Mouse (Mus musculus): ENCODE results near the gene Cldn14.

The Cldn14 gene

GRCm38 (mm10) chr16:93956986-93957385 is 51.7 kb downstream of the Cldn14 start:
- in situ Hi-C loops (cut with MseI, MboI): no loop called here

- in situ Hi-C loops (cut with MseI, MboI): no loop called here
Observed at GRCm38 (mm10) chr16:93947396-93947795, 61.2 kb downstream of the Cldn14 start.

- in situ Hi-C loops (cut with MseI, MboI): loop anchor here in 1 of 2 experiments (5.0 kb wide), 1 partner anchor 68 kb away; no protein-coding TSS in a partner anchor
Observed at GRCm38 (mm10) chr16:93944301-93944700, 64.3 kb downstream of the Cldn14 start.

GRCm38 (mm10) chr16:93942796-93943502 is 65.7 kb downstream of the Cldn14 start:
- in situ Hi-C loops (cut with MseI, MboI): loop anchor here in 1 of 2 experiments (5.0 kb wide), 1 partner anchor 69 kb away; no protein-coding TSS in a partner anchor

GRCm38 (mm10) chr16:93941781-93942567 is 66.7 kb downstream of the Cldn14 start:
- in situ Hi-C loops (cut with MseI, MboI): loop anchor here in 1 of 2 experiments (5.0 kb wide), 1 partner anchor 70 kb away; no protein-coding TSS in a partner anchor

- in situ Hi-C loops (cut with MseI, MboI): loop anchor here in 1 of 2 experiments (5.0 kb wide), 1 partner anchor 72 kb away; no protein-coding TSS in a partner anchor
Observed at GRCm38 (mm10) chr16:93939961-93940360, 68.7 kb downstream of the Cldn14 start.

- in situ Hi-C loops (cut with MseI, MboI): no loop called here
Observed at GRCm38 (mm10) chr16:93938400-93938846, 70.2 kb downstream of the Cldn14 start.

GRCm38 (mm10) chr16:93935009-93935408 is 73.6 kb downstream of the Cldn14 start:
- in situ Hi-C loops (cut with MseI, MboI): no loop called here

- in situ Hi-C loops (cut with MseI, MboI): no loop called here
Observed at GRCm38 (mm10) chr16:93934588-93934987, 74.0 kb downstream of the Cldn14 start.

- in situ Hi-C loops (cut with MseI, MboI): no loop called here
Observed at GRCm38 (mm10) chr16:93932185-93933168, 76.2 kb downstream of the Cldn14 start.

- in situ Hi-C loops (cut with MseI, MboI): no loop called here
Observed at GRCm38 (mm10) chr16:93929370-93930032, 79.1 kb downstream of the Cldn14 start.

GRCm38 (mm10) chr16:93925684-93926247 is 82.9 kb downstream of the Cldn14 start:
- in situ Hi-C loops (cut with MseI, MboI): no loop called here

GRCm38 (mm10) chr16:93923788-93924187 is 84.8 kb downstream of the Cldn14 start:
- in situ Hi-C loops (cut with MseI, MboI): no loop called here

GRCm38 (mm10) chr16:93922835-93923389 is 85.7 kb downstream of the Cldn14 start:
- in situ Hi-C loops (cut with MseI, MboI): no loop called here

GRCm38 (mm10) chr16:93920673-93921072 is 88.0 kb downstream of the Cldn14 start:
- in situ Hi-C loops (cut with MseI, MboI): no loop called here

GRCm38 (mm10) chr16:93919189-93919588 is 89.4 kb downstream of the Cldn14 start:
- in situ Hi-C loops (cut with MseI, MboI): no loop called here

GRCm38 (mm10) chr16:93918679-93919060 is 90.0 kb downstream of the Cldn14 start:
- in situ Hi-C loops (cut with MseI, MboI): no loop called here

GRCm38 (mm10) chr16:93917712-93918678 is 90.6 kb downstream of the Cldn14 start:
- in situ Hi-C loops (cut with MseI, MboI): no loop called here

- in situ Hi-C loops (cut with MseI, MboI): no loop called here
Observed at GRCm38 (mm10) chr16:93915338-93915849, 93.2 kb downstream of the Cldn14 start.
